Mouse (Mus musculus) lung, adult 2 months (tissue): ENCODE data around the gene Bmp8a. TPM values are rescaled to one million over a fixed set of nuclear protein-coding genes. Genes with fewer than 3 reads are reported as not detected.
"Not testable (repeated sequence)": the region's sequence is repeated elsewhere in the genome, so short reads cannot be mapped to it uniquely, and the experiment has no call there.

Experiments used
- DNase-seq: peaks from one replicate; pipeline ENCODE4 v3.0.0; 2022
- H3K4me1 ChIP-seq: fragments of 200-500 bp; 2 replicates; pipeline ENCODE4 v1.6.1; 2011; ENCODE audit warnings: low read length; ENCODE audit not compliant: control insufficient read depth, insufficient read depth
- H3K4me3 ChIP-seq: fragments of 200-500 bp; replicated peaks from 2 replicates; pipeline ENCODE3; 2011; ENCODE audit warnings: low read depth, mild to moderate bottlenecking, control low read depth, low read length; ENCODE audit errors: extremely low read depth
- CTCF ChIP-seq: fragments of 200-500 bp; IDR thresholded peaks from 2 replicates; pipeline ENCODE4 v1.5.1; 2011; ENCODE audit warnings: mild to moderate bottlenecking, low read length, control low read depth; ENCODE audit not compliant: insufficient read depth
- POLR2A ChIP-seq: fragments of 200-500 bp; IDR thresholded peaks from 2 replicates; pipeline ENCODE4 v1.6.1; 2011; ENCODE audit warnings: low read depth, mild to moderate bottlenecking, control low read depth, low read length, borderline replicate concordance; ENCODE audit errors: extremely low read depth
- WGBS: fragments of 180-500 bp; shearing (Covaris S2); methylation state at CpG from one replicate; pipeline ENCODE4 v1.1.7; 2018; 5-methylcytosine and 5-hydroxymethylcytosine counted together
- polyA plus RNA-seq: library from polyadenylated mRNA; depleted of rRNA; stranded (reverse); fragments of >200 nt; gene quantifications from 2 replicates; pipeline ENCODE4 v1.2.3, GENCODE M21; 2012

The Bmp8a gene
- polyA plus RNA-seq, 1 experiment: 0.27 TPM

- no peak overlapping the region for H3K4me3 ChIP-seq
- 94% methylated on average over 4 of the region's 4 CpGs for WGBS
- no peak for TF ChIP-seq POLR2A
- TF ChIP-seq CTCF: no peak
- no peak for DNase-seq
- no peaks in the 10 kb centered on the region for H3K4me1 ChIP-seq
Measured at GRCm38 (mm10) chr4:123333151-123333550, 9.9 kb downstream of the Bmp8a start.

- 76% methylated on average over 1 of the region's 1 CpGs for WGBS
- DNase-seq, H3K4me3 ChIP-seq, H3K4me1 ChIP-seq: not testable (repeated sequence)
Measured at GRCm38 (mm10) chr4:123331961-123332360, 11.1 kb downstream of the Bmp8a start.

DNA sequence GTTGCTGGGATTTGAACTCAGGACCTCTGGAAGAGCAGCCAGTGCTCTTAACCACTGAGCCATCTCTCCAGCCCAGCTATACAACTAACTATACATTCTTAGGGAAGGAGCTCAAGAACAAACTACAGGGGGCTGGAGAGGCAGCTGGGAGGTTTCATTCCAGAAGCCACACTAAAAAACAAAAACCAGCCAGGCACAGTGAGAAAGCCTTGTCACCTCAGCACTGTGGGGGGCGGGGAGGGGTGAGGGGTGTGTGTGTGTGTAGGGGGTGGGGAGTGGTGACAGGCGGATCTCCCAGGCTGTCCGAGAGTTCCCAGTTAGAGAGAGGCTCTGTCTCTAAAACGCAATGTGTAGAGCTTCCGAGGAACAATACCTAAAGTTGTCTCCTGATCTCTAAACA, 11.7 kb downstream of the Bmp8a start:
- WGBS: 63% methylated on average over 5 of the region's 5 CpGs
- Histone ChIP-seq H3K4me3 (no peak overlapping the region), H3K4me1 (no peaks in the 10 kb centered on the region)
- TF ChIP-seq CTCF (no peak), POLR2A (no peak)
- no peak for DNase-seq

GRCm38 (mm10) chr4:123328946-123329345, 14.1 kb downstream of the Bmp8a start:
- H3K4me3 ChIP-seq: no peak overlapping the region
- DNase-seq: no peak
- H3K4me1 ChIP-seq: no peaks in the 10 kb centered on the region
- WGBS: 58% methylated on average over 6 of the region's 6 CpGs
- TF ChIP-seq CTCF: no peak
- no peak for TF ChIP-seq POLR2A

DNA sequence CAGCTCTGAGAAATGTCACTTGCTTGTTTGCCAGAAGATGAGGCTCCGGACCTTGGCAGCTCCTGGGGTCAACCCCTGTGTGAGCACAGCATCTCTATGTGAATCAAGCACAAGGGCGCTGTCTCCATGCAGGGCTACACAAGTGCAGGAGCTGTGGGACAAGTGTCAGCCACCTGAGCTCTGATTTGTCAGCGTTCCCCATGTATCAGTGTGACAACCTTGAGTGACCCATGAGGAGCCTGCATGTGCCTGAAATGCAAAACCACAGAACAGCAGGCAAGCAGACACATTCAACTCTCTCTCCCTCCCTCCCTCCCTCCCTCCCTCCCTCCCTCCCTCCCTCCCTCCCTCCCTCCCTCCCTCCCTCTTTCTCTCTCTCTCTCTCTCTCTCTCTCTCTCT, 15.4 kb downstream of the Bmp8a start:
- Histone ChIP-seq H3K4me3 (no peak overlapping the region), H3K4me1 (no peaks in the 10 kb centered on the region)
- WGBS: 38% methylated on average over 3 of the region's 3 CpGs
- no peak for DNase-seq
- TF ChIP-seq POLR2A (no peak), CTCF (no peak)

- no peak for DNase-seq
- Histone ChIP-seq H3K4me3 (no peak overlapping the region), H3K4me1 (no peaks in the 10 kb centered on the region)
- TF ChIP-seq POLR2A: no peak
- TF ChIP-seq CTCF: no peak
- 45% methylated on average over 3 of the region's 3 CpGs for WGBS
Measured at GRCm38 (mm10) chr4:123326087-123326486, 17.0 kb downstream of the Bmp8a start.

DNA sequence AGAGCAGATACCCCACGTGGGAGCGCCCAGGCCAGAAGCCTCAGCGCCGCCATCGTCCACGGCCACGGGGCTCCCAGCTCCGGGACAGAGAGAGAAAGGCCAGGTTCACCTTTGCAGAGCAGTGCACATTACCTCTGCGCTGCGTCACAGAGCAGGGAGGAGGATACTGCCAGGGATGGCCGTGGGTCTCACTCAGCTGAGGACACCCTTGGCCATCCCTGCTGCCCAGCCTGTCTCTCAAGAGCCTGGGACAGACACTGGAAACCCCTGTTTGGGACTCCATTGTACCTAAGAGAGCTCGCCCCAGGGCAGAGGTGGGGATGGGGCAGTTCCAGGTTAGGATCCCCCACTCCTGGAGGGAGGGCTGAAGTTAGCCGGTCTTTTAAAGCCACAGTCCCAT, 19.5 kb downstream of the Bmp8a start, which contains the start of gene Oxct2a:
Gene Oxct2a (minus strand): TSS at position 101 of the 400 bp plus-strand sequence.
- no peak for DNase-seq
- no peak within 1 kb of the TSS for H3K4me3 ChIP-seq
- 20% methylated on average over 13 of the region's 13 CpGs for WGBS
- TF ChIP-seq POLR2A: no peak
- no peak for TF ChIP-seq CTCF
- H3K4me1 ChIP-seq: no peaks in the 10 kb centered on the region

DNA sequence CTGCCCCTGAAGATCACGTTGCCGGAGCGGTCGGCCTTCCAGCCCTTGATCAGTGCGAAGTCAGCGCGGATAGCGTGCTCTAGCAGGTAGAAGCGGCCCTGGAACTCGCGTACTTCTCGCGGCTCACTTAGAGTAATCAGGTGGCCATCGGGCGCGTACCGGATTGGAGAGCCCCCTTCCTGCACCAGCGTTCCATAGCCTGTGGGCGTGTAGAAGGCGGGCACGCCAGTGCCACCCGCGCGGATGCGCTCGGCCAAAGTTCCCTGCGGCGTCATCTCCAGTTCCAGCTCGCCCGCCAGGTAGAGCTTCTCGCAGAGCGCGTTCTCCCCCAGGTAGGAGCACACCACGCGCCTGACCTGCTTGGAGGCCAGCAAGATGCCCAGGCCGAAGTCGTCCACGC, 20.1 kb downstream of the Bmp8a start:
- DNase-seq, H3K4me3 ChIP-seq, H3K4me1 ChIP-seq: not testable (repeated sequence)
- 8% methylated on average over 29 of the region's 38 CpGs for WGBS

GRCm38 (mm10) chr4:123314497-123314896, 28.6 kb downstream of the Bmp8a start:
- TF ChIP-seq POLR2A: no peak
- TF ChIP-seq CTCF: no peak
- H3K4me1 ChIP-seq: no peaks in the 10 kb centered on the region
- no peak for DNase-seq
- no peak overlapping the region for H3K4me3 ChIP-seq
- WGBS: 90% methylated on average over 3 of the region's 3 CpGs

DNA sequence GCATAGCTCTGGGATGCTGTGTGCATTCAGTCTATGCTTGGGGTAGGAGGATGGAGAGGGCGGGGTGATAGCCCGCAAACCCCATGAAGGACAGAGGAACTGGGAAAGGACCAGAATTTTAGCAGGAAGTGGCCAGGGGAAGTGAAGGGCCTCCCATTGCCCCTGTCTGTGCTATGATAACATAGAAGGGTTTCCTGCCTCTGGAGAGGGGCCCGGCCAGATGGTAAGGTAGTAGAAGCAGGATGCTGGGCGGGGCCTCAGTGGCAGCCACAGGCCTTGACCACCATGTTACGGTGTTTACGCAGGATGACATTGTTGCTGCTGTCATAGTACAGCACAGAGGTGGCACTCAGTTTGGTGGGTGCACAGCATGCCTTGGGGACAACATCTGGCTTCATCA, 30.0 kb downstream of the Bmp8a start:
- 53% methylated on average over 6 of the region's 6 CpGs for WGBS

DNA sequence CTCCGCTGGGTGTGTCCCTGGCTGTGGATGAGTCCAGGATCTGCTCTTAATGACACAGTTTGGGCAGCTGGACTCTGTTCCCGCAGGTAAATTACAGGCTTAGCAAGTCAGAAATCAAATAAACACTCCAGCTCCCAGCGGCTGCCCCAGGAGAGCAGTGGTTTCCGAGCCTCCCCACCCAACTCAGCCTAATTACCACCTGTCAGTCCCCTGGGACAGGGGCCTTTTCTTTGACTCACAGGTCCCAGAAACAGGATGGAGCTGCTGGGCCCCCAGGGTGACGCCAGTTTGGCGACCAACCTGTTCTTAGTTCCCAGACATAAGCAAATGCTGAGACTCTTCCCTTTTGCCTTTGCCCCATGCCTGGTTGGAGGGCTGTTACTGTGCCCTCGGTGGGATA, 31.2 kb downstream of the Bmp8a start:
- no peak for TF ChIP-seq CTCF
- no peak for TF ChIP-seq POLR2A
- Histone ChIP-seq H3K4me3 (no peak overlapping the region), H3K4me1 (no peaks in the 10 kb centered on the region)
- 76% methylated on average over 7 of the region's 7 CpGs for WGBS
- DNase-seq: no peak

More for the DNA sequence above, 30.0 kb downstream of the Bmp8a start:
- no peak for DNase-seq
- TF ChIP-seq CTCF (no peak), POLR2A (no peak)
- H3K4me1 ChIP-seq: no peaks in the 10 kb centered on the region
- no peak overlapping the region for H3K4me3 ChIP-seq
